Mouse (Mus musculus) thymus, postnatal 4 days (tissue): Measurements from ENCODE around the gene Nans.

Experiments
- DNase-seq: peaks from one replicate; pipeline ENCODE4 v3.0.0; 2021

Nans gene

DNA sequence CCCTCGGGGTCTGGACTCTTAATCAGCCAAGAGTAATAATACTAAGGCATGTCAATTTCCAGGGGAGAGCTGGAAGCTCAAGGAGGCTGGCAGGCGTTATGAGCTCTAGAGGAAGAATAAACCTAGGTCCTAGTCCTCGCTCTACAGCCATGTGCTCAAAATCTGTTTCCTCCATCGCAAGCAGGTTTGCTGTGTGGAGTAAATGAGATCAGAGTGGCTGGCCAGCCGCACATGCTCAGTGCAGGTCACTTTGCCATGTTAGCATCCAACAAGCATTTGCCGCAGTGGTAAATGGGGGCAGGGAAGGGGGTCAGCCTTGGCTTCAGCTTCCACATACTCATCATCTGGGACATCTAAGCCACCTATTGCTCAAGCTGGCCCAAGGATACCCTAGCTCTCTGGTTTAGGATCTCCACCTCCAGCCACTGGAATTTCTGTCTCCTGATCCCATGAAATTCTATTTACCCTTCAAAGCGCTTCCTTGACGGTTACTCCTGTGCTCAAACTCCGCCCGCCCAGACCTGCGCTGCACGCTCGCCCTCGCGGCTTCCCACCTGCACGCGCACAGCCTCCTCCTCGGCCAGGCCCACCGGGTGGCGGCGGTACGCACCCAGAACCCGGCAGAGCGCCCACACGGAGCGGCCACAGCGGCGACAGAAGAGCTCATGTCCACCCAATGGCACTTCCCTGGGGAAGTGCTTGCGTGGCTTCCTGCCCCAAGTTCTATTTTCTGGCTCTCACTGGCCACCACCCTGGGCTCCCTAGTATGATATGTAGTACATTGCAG, 45.1 kb downstream of the Nans start:
- peak; percentile 67 for DNase-seq

DNA sequence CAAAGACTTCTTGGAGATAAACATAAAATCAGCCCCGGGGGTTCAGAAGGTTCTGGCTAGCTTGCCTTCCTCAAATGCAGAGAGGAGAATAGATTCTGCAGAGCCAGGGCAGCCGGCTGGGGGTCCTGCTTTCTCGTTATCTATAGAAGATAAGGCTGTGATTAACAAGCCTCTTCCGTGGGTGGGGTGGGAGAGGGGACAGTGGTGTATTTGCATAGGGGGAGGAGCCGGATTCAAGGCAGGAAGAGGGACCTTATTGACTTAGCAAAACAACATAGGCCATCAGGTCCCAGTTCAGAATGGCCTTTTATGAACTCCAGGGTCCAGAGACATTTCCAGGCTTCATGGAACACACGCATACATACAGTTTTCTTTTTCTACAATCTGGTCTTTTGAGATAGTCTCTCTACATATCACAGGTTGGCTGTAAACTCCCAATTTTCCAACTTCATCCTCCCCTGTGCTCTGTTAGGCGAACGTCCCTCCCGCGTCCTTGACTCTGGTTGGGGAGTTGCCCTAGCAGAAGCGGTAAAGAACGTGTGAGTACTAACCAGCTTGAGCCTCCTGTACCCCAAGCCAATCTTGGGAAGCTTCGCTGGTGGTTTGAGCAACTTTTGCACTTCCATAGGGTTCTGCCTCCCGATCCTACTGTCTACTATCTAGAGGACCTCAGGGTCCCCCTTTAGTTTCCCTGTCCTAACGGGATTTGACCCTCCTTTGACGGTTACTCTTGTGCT, 46.2 kb downstream of the Nans start:
- DNase-seq = peak; percentile 51

DNA sequence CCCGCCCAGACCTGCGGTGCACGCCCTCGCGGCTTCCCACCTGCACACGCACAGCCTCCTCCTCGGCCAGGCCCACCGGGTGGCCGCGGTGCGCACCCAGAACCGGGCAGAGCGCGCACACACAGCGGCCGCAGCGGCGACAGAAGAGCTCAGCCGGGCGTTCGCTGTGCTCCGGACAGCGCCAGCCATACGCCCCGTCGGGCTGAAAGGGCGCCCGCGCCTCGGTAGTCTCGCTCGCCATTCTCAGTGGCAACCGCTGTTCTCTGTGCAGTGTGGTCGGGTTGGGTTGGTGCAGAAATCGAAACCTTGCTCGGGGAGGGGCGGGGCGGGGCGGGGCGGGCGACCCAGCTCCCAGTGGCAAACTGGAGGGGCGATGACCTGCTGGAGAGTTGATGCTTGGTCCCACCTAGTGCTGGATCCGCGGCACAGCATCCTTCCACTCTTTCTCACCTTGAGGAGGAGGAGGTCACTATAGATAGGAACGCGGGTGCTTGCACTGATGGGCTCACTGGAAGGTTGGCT, 46.9 kb downstream of the Nans start, which contains the start of gene Trim14:
Gene Trim14, minus strand, starts transcription at position 302 of the 522 bp plus-strand sequence.
- peak; percentile 73 for DNase-seq

DNA sequence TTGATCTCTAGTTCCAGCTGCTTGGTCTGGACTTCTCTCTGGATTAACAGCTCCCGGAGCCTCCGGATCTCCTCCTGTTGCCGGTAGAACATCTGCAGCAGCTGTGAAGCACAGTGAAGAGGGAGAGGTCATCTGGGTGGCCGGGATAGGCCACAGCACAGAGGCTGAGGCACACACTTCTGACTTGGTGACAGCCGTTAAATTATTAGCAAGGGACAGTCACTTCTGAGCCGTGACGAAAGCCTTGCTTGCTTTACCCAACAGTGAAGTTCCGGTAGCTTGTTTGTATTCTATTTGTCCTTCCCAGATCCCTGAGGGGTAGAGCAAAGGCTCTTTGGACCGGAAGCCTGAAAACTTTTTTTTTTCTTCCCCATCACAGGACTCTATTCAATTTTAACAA, 50.1 kb downstream of the Nans start:
- no peak for DNase-seq

DNA sequence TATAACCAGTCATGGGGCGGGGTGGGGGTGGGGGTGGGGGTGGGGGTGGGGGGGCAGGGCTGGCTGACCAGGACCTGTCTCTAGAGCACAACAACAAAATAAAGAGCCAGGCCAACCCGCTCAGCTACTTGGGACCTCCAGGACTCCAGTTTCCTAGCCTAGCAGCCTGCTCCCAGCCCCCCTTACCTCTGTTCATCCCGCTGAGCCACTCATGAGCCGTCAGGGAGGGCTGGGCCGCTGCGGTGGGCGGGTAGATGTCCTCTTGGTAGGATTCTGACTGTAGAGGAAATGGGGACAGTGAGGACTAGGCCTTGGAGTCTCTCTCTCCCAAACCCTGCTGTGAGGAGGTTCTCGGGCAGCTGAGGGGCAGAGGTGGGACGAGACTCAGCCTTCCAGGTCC, 52.7 kb downstream of the Nans start:
- DNase-seq = no peak

DNA sequence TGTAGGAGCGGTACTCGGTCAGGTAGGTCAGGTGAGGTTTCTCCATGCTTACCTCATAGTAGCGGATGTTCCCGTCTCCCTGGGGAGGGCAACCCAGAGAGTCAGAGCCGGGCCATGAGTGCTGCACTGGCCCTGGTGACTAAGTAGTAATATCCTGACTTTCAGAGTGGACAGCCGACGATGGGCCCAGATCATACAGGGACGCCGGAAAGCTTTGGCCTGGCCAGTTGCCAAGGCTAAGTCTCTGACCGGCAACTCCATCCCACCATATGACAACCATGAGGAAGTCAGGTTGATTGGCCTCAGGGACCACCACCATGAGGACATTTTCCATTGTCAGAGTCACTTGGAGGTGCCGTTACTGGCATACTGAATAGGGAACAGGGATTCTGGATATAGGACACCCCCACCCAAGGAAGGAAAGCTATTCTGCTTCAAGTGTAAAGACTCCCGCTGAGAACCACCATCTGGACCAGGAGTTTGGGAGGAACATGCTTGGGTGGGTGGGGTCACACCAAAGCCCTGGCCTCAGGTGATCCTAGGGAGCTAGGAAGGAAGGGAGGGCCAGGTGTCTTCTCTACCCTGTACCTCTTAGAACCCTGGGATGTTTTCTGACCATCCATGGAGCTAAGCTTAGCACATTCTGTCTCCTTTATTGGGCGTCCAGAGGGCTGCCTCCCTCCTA, 54.5 kb downstream of the Nans start:
- DNase-seq = no peak

DNA sequence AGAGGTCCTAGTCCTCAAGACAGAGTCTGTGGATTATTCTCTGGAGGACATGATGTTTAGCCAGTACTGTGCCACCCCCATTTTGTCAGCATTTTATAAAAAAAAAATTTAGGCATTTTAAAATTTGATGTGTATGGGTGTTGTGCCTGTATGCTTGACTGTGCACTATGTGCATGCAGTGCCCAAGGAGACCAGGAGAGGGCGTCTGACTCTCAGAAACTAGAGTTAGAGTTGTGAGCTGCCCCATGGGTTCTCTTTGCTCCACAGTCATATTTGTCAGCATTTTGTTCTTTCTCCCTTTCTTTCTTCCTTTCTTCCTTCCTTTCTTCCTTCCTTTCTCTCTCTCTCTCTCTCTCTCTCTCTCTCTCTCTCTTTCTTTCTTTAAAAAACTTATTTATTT, 55.3 kb downstream of the Nans start:
- peak; percentile 76 for DNase-seq

DNA sequence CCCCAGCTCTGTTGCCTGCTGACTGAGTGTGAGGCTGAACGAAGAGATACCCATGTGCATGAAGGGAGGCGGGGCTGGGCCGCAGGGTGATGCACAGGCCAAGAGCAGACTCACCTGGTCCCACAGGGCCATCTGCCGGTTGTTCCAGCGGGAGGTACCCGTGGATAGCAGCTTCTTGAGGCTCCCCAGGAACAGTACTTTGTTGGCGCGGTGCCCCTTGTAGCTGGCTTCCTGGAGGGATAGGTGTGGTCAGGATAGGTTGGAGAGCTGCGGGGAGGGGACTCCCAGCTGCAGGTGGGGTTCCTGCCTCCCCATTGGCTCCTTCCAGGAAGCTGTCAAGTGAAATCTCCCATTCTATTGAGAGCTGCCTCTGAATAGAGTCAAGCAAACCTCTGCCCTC, 56.5 kb downstream of the Nans start:
- DNase-seq = no peak

DNA sequence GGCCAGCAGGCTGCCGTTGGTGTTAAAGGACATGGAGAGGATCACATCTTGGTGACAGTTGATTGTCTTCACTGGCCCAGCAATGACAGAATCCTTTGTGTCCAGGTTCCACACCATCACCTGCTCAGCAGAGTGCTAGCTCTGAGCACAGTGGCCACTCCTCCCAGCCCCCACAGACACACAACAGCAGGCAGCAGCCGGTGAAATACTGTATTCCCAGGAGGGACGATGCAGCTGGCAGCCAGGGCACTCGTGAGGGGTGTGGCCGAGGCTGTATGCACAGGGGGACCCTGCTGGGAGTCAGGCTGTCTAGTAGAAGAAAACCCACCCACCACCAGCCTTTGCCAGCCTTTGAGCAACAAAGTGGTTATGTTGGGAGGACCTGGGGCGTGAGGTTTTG, 57.7 kb downstream of the Nans start:
- DNase-seq = no peak

DNA sequence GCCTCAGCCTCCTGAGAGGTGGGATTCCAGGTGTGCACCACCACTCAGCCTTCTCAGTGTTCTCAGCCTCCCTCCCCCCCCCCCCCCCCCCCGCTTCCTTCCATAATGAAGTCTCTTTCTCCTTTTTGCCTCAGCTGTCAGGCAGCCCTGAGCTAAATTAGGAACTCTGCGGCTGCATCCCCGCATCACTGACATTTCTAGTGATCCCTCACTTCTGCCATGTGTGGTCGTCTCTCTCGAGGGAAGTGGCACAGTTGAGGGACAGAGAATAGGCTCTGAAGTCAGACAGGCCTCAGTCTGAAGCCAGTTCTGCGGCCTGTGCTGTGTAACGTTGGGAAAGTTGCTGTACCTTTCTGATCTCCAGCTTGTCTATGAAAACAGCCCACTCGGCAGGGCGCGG, 60.9 kb downstream of the Nans start:
- no peak for DNase-seq

DNA sequence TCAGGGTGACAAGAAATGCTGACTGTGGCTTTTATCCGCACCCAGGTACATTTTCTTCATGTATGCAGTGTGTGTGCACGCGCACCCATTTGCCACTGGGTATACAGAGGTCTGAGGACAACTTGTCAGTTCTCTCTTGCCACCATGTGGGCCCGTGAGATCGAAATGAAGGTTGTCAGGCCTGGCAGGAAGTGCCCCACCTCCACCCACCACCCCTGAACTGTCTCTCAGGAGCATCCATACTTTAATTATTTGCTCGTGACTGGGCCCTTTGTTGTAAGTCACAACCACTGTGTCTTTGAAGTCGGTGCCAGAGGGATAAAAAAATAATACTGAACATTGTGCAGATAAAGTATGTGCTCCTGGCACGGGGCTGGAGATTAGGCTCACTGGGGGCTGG, 61.4 kb downstream of the Nans start:
- no peak for DNase-seq
